Mouse (Mus musculus) lung, embryonic 14.5 days (tissue): Measurements from ENCODE around the gene Map4. TPM values are rescaled to one million over a fixed set of nuclear protein-coding genes. Genes with fewer than 3 reads are reported as not detected.
A peak's percentile ranks its signal among the peaks of the same experiment; 100 is the strongest.

Experiments
- ATAC-seq: fragments of 200-750 bp; cut with Nextera tagmentation; 2 replicates; pipeline ENCODE4 v1.8.0; 2017; ENCODE audit warnings: mild to moderate bottlenecking, moderate TSS enrichment, moderate library complexity; ENCODE audit not compliant: insufficient read depth
- DNase-seq: peaks from one replicate; pipeline ENCODE4 v3.0.0-alpha.2; 2015
- H3K27ac ChIP-seq: fragments of 300-500 bp; sonication (generic); 2 replicates; pipeline ENCODE4 v1.5.1; 2014; ENCODE audit warnings: low read depth, mild to moderate bottlenecking, moderate library complexity
- H3K27me3 ChIP-seq: fragments of 300-500 bp; sonication (generic); 2 replicates; pipeline ENCODE4 v1.6.1; 2014; ENCODE audit warnings: low read length, control low read depth; ENCODE audit not compliant: insufficient read depth
- H3K36me3 ChIP-seq: fragments of 300-500 bp; sonication (generic); 2 replicates; pipeline ENCODE4 v1.6.1; 2014; ENCODE audit warnings: control low read depth; ENCODE audit not compliant: insufficient read depth
- H3K4me1 ChIP-seq: fragments of 300-500 bp; sonication (generic); 2 replicates; pipeline ENCODE4 v1.6.1; 2014; ENCODE audit warnings: antibody characterized with exemption, control low read depth; ENCODE audit not compliant: insufficient read depth
- H3K4me2 ChIP-seq: fragments of 300-500 bp; sonication (generic); 2 replicates; pipeline ENCODE4 v1.6.1; 2014; ENCODE audit warnings: mild to moderate bottlenecking
- H3K4me3 ChIP-seq: fragments of 300-500 bp; sonication (generic); 2 replicates; pipeline ENCODE4 v1.5.1; 2014; ENCODE audit warnings: low read depth, low read length
- H3K9ac ChIP-seq: fragments of 300-500 bp; sonication (generic); 2 replicates; pipeline ENCODE4 v1.6.1; 2014
- H3K9me3 ChIP-seq: fragments of 300-500 bp; sonication (generic); 2 replicates; pipeline ENCODE4 v1.6.1; 2016; ENCODE audit warnings: low read depth, low read length, control low read depth
- CTCF ChIP-seq: IDR thresholded peaks from 2 replicates; pipeline ENCODE4 v1.5.1; 2016; ENCODE audit warnings: antibody characterized with exemption, low read depth
- WGBS: fragments of 180-500 bp; shearing (Covaris S2); extraction: QIAGEN DNeasy Blood & Tissue Kit; methylation state at CpG from one replicate; pipeline ENCODE4 v1.1.7; 2014; 5-methylcytosine and 5-hydroxymethylcytosine counted together
- polyA plus RNA-seq: library from polyadenylated mRNA; unstranded; fragments of >200 nt; fragmentation: Nextera tagmentation; extraction: Ambion mirVana; gene quantifications from 2 replicates; pipeline ENCODE4 v1.2.1, GENCODE M21; 2014

The Map4 gene
- polyA plus RNA-seq = 55.2 and 57.5 TPM in 2 replicates

DNA sequence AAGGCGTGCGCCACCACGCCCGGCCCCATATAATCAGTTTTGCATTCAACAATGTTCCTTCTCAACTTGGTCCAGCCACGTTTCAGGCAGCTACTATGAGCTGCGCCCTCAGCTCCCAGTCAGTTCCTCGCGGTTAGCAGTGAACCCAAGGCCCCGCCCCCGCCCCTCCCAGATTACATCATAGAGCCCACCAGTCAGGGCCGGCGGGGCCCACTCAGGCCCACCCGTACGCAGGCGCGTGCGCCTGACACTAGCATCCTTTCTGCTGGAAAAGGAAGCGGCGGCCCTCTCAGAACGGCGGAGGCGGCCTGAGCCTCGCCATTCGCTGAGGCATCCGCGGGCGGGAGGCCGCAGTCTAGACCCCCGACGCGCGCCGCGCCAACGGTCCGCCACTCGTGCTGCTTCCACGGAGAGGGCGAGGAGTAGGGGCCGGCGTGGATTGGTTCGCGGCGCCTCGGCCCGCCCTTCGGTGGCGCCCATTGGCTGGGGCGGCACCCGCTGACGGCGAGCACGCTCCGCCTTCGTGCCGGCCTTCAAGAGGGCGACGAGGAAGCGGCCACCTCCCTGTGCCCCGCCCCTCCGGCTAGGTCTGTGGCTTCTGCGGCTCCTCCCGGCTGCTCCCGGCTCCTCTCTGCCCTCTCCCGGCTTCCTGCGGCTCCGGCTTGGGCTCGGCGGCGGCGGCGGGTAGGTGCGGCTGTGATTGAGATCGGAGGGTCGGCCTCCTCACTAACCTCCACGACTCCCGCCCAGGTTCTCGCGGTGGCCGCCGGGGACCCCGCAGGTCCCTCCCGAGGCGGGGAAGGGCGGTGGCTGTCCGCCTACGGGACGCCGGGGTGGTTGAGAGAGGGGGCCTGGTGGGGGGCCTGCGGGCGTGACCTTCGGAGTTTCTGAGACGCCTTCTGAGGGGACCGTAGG lies at the start of gene Map4:
TSS of gene Map4 (plus strand) at position 204 of the 915 bp plus-strand sequence.
- Histone ChIP-seq H3K9ac (peak within 1 kb of the TSS; percentile 87), H3K27me3 (no peaks in the 10 kb centered on the region), H3K4me3 (peak within 1 kb of the TSS; percentile 84), H3K9me3 (no peaks in the 10 kb centered on the region), H3K4me2 (peak within 1 kb of the TSS; percentile 79), H3K36me3 (no peaks in the 10 kb centered on the region), H3K27ac (peak within 1 kb of the TSS; percentile 98), H3K4me1 (no peaks in the 10 kb centered on the region)
- TF ChIP-seq CTCF = no peak
- WGBS = under 1% methylated on average over 89 of the region's 94 CpGs
- DNase-seq = peak; percentile 97
- ATAC-seq = peak; percentile 98

- H3K27me3 ChIP-seq = no peaks in the 10 kb centered on the region
- H3K36me3 ChIP-seq = peaks cover 100% of the 10 kb centered on the region
- no peak overlapping the region for H3K9ac ChIP-seq
- WGBS = 68% methylated on average over 4 of the region's 4 CpGs
- ATAC-seq = no peak
- DNase-seq = no peak
- no peak overlapping the region for H3K4me2 ChIP-seq
- H3K27ac ChIP-seq = no peak overlapping the region
- no peaks in the 10 kb centered on the region for H3K4me1 ChIP-seq
- no peaks in the 10 kb centered on the region for H3K9me3 ChIP-seq
- TF ChIP-seq CTCF = no peak
- no peak overlapping the region for H3K4me3 ChIP-seq
These were observed 45.0 kb upstream of the Map4 start for GRCm38 (mm10) chr9:109886259-109886658.

- no peaks in the 10 kb centered on the region for H3K27me3 ChIP-seq
- H3K4me1 ChIP-seq = no peaks in the 10 kb centered on the region
- H3K36me3 ChIP-seq = peaks cover 100% of the 10 kb centered on the region
- no peak for TF ChIP-seq CTCF
- no peak overlapping the region for H3K9ac ChIP-seq
- no peaks in the 10 kb centered on the region for H3K9me3 ChIP-seq
- DNase-seq (no peak), ATAC-seq (no peak)
- no peak overlapping the region for H3K27ac ChIP-seq
- 92% methylated on average over 5 of the region's 5 CpGs for WGBS
- H3K4me3 ChIP-seq = no peak overlapping the region
- no peak overlapping the region for H3K4me2 ChIP-seq
These were observed 43.9 kb upstream of the Map4 start for GRCm38 (mm10) chr9:109887321-109887720.

- DNase-seq (no peak), ATAC-seq (no peak)
- Histone ChIP-seq H3K9ac (no peak overlapping the region), H3K4me2 (no peak overlapping the region), H3K27me3 (no peaks in the 10 kb centered on the region), H3K27ac (no peak overlapping the region), H3K4me1 (no peaks in the 10 kb centered on the region), H3K4me3 (no peak overlapping the region), H3K9me3 (no peaks in the 10 kb centered on the region), H3K36me3 (peaks cover 93% of the 10 kb centered on the region)
- TF ChIP-seq CTCF = no peak
- 85% methylated on average over 8 of the region's 8 CpGs for WGBS
These were observed 39.8 kb upstream of the Map4 start for GRCm38 (mm10) chr9:109891501-109891900.

- no peaks in the 10 kb centered on the region for H3K27me3 ChIP-seq
- peaks cover 84% of the 10 kb centered on the region for H3K36me3 ChIP-seq
- WGBS = 61% methylated on average over 5 of the region's 5 CpGs
- no peak overlapping the region for H3K9ac ChIP-seq
- no peak overlapping the region for H3K27ac ChIP-seq
- no peak for ATAC-seq
- no peaks in the 10 kb centered on the region for H3K9me3 ChIP-seq
- H3K4me2 ChIP-seq = no peak overlapping the region
- no peaks in the 10 kb centered on the region for H3K4me1 ChIP-seq
- peak; percentile 74 for TF ChIP-seq CTCF
- no peak overlapping the region for H3K4me3 ChIP-seq
- DNase-seq = peak; percentile 89
These were observed 38.5 kb upstream of the Map4 start for GRCm38 (mm10) chr9:109892651-109893250.

DNA sequence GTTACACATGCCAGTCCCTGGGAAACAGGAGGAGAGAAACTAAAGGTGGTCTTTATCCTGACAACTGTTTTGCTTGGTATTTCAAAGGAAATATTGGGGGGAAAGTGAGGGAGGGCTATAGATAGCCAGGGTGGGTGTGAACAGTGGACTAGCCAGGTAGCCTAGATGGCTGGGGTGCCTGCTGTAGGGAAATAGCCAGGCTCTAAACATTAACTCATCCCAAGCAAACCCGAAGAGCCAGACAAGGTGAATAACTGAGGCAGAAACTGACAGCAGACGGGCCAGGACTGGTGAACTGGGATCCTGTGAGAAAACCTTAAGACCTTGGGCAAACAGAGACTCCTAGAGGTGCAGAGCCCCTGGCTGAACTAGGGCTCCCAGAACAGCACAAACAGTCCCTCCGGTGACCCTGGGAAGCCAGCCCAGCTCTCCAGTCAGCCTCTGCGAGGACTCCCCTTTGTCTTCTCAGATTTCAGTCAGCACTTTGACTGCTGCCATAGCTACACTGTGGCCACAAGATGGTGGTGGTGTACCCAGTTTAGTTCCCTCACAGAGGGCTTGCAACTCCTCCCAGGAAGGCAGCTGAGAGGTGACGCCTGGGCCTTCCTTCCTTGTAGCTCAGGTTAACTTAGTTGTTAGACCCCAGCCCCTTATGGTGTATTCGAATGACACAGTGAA lies 36.7 kb upstream of the Map4 start:
- peak; percentile 92 for DNase-seq
- Histone ChIP-seq H3K27ac (peak overlapping the region; percentile 63), H3K27me3 (no peaks in the 10 kb centered on the region), H3K4me3 (no peak overlapping the region), H3K9ac (peak overlapping the region; percentile 0; the same call in 1 of the 2 replicates), H3K4me1 (no peaks in the 10 kb centered on the region), H3K4me2 (no peak overlapping the region), H3K9me3 (no peaks in the 10 kb centered on the region), H3K36me3 (peaks cover 66% of the 10 kb centered on the region)
- TF ChIP-seq CTCF = peak; percentile 86
- ATAC-seq = peak; percentile 85
- 15% methylated on average over 6 of the region's 6 CpGs for WGBS

- H3K4me2 ChIP-seq = no peak overlapping the region
- no peak for ATAC-seq
- no peak overlapping the region for H3K27ac ChIP-seq
- no peak overlapping the region for H3K4me3 ChIP-seq
- DNase-seq = no peak
- no peak for TF ChIP-seq CTCF
- peaks cover 55% of the 10 kb centered on the region for H3K36me3 ChIP-seq
- H3K27me3 ChIP-seq = no peaks in the 10 kb centered on the region
- no peak overlapping the region for H3K9ac ChIP-seq
- no peaks in the 10 kb centered on the region for H3K9me3 ChIP-seq
- 69% methylated on average over 6 of the region's 6 CpGs for WGBS
- H3K4me1 ChIP-seq = no peaks in the 10 kb centered on the region
These were observed 35.7 kb upstream of the Map4 start for GRCm38 (mm10) chr9:109895593-109895992.
